Mouse (Mus musculus) neural tube, embryonic 12.5 days (tissue): ENCODE data around the gene Sncb. TPM values are rescaled to one million over a fixed set of nuclear protein-coding genes. Genes with fewer than 3 reads are reported as not detected.
A peak's percentile ranks its signal among the peaks of the same experiment; 100 is the strongest.

Experiments used
- ATAC-seq: fragments of 200-750 bp; cut with Nextera tagmentation; 2 replicates; pipeline ENCODE4 v1.8.0; 2017; ENCODE audit warnings: low read depth, mild to moderate bottlenecking, moderate TSS enrichment, moderate library complexity; ENCODE audit not compliant: low FRiP score
- H3K27ac ChIP-seq: fragments of 300-500 bp; sonication (generic); 2 replicates; pipeline ENCODE4 v1.5.1; 2016
- H3K27me3 ChIP-seq: fragments of 300-500 bp; sonication (generic); replicated peaks from 2 replicates; pipeline ENCODE4 v1.6.1; 2016; ENCODE audit warnings: mild to moderate bottlenecking
- H3K36me3 ChIP-seq: fragments of 300-500 bp; sonication (generic); 2 replicates; pipeline ENCODE4 v1.6.1; 2016; ENCODE audit warnings: mild to moderate bottlenecking
- H3K4me1 ChIP-seq: fragments of 300-500 bp; sonication (generic); 2 replicates; pipeline ENCODE4 v1.6.1; 2016
- H3K4me2 ChIP-seq: fragments of 300-500 bp; sonication (generic); replicated peaks from 2 replicates; pipeline ENCODE4 v1.6.1; 2016; ENCODE audit warnings: mild to moderate bottlenecking
- H3K4me3 ChIP-seq: fragments of 300-500 bp; sonication (generic); 2 replicates; pipeline ENCODE4 v1.5.1; 2016
- H3K9ac ChIP-seq: fragments of 300-500 bp; sonication (generic); 2 replicates; pipeline ENCODE4 v1.6.1; 2016; ENCODE audit warnings: mild to moderate bottlenecking
- H3K9me3 ChIP-seq: fragments of 300-500 bp; sonication (generic); 2 replicates; pipeline ENCODE4 v1.6.1; 2016; ENCODE audit warnings: mild to moderate bottlenecking
- WGBS: fragments of 180-500 bp; shearing (Covaris S2); methylation state at CpG from one replicate; pipeline ENCODE4 v1.1.7; 2016; 5-methylcytosine and 5-hydroxymethylcytosine counted together
- polyA plus RNA-seq: library from polyadenylated mRNA; unstranded; fragments of >200 nt; fragmentation: Nextera tagmentation; extraction: Ambion mirVana; gene quantifications from 2 replicates; pipeline ENCODE4 v1.2.1, GENCODE M21; 2016

The Sncb gene
- polyA plus RNA-seq, 1 experiment from 2014 or later = 4.2 TPM

DNA sequence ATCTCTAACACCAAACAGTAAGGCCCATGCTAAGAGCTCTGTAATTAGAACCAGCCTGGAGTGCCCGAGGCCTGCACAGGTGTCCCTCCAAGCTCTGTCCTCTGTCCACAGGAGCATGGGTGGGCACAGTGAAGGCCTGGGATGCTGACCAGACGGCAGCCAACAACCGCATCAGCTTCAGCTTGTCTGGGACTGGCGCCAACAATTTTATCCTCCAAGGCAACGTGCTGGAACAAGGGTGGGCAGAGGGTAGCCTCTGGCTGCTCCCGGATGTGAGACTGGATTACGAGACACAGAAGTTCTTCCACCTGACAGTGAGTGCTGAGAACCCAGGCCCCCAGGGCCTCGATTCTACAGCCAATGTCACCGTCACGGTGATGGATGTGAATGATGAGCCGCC is 40.3 kb downstream of the Sncb start:
- Histone ChIP-seq H3K9ac (no peak overlapping the region), H3K4me2 (no peak overlapping the region), H3K4me1 (no peaks in the 10 kb centered on the region), H3K4me3 (no peak overlapping the region), H3K36me3 (no peaks in the 10 kb centered on the region), H3K27ac (no peak overlapping the region), H3K9me3 (peaks cover 3% of the 10 kb centered on the region; the same call in 1 of the 2 replicates), H3K27me3 (no peaks in the 10 kb centered on the region)
- ATAC-seq = no peak
- WGBS = 74% methylated on average over 11 of the region's 11 CpGs

DNA sequence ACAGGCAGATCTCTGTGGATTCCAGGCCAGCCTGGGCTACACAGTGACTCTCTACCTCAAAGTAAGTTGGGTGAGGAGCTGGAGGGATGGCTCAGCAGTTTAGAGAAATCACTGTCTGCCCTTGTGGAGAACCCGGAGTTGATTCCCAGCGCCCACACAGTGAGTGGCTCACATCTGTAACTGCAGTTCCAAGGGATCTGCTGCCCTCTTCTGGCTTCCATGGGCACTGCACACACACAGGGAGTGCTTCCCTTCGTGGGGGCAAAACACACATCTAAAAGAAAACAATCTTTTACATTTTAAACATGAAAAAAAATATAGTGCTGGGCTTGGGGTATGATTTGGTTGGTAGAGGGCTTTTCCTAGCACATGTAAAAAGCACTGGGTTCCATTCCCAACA is 43.3 kb downstream of the Sncb start:
- H3K4me2 ChIP-seq = no peak overlapping the region
- WGBS = 91% methylated on average over 3 of the region's 3 CpGs
- no peak overlapping the region for H3K27ac ChIP-seq
- H3K36me3 ChIP-seq = no peaks in the 10 kb centered on the region
- no peak overlapping the region for H3K9ac ChIP-seq
- ATAC-seq = no peak
- no peaks in the 10 kb centered on the region for H3K27me3 ChIP-seq
- peaks cover 3% of the 10 kb centered on the region; the same call in 1 of the 2 replicates for H3K9me3 ChIP-seq
- no peaks in the 10 kb centered on the region for H3K4me1 ChIP-seq
- H3K4me3 ChIP-seq = no peak overlapping the region

DNA sequence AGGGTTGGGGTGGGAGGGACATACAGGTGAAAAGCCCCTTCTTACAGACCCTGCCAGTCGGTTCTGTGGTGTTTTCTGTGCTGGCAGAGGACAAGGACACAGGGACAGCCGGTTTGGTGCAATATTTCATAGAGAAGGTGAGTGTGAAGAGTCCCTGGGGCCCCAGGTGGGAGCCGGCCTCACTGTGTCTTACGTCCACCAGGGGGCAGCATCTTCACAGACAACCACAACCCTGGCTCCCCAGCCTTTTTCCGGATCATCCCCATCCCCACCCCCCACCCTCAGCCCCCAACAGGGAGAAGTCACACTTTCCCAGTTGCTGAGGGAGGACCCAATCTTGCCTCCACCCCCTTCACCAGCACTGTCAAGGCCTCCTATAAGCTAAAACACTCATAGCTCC is 49.5 kb downstream of the Sncb start:
- Histone ChIP-seq H3K4me2 (no peak overlapping the region), H3K36me3 (no peaks in the 10 kb centered on the region), H3K9me3 (no peaks in the 10 kb centered on the region), H3K4me1 (peaks cover 7% of the 10 kb centered on the region; the same call in 1 of the 2 replicates), H3K4me3 (no peak overlapping the region), H3K27ac (no peak overlapping the region), H3K9ac (no peak overlapping the region), H3K27me3 (peaks cover 8% of the 10 kb centered on the region; the same call in 1 of the 2 replicates)
- WGBS = 1% methylated on average over 5 of the region's 5 CpGs
- ATAC-seq = peak; percentile 48

DNA sequence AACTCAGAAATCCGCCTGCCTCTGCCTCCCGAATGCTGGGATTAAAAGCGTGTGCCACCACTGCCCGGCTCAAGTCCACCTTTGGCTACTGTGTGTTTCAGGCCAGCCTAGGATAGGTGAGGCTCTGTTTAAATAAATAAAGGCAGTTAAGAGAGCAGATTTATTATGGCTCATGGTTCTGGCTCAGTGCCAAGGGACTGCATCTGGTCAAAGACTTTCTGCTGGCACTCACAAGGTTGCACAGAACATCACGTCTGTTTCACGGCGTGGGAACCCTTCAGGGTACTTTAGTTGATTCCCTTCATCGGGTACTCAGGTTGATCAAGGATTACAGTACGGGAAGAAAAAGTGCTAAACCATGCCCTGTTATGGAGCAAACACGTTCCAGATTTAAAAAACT is 51.4 kb downstream of the Sncb start:
- H3K4me2 ChIP-seq = no peak overlapping the region
- H3K9ac ChIP-seq = no peak overlapping the region
- WGBS = 80% methylated on average over 10 of the region's 10 CpGs
- no peaks in the 10 kb centered on the region for H3K9me3 ChIP-seq
- no peak overlapping the region for H3K27ac ChIP-seq
- H3K4me1 ChIP-seq = peaks cover 7% of the 10 kb centered on the region; the same call in 1 of the 2 replicates
- no peaks in the 10 kb centered on the region for H3K36me3 ChIP-seq
- no peak for ATAC-seq
- no peak overlapping the region for H3K4me3 ChIP-seq
- peaks cover 8% of the 10 kb centered on the region; the same call in 1 of the 2 replicates for H3K27me3 ChIP-seq

DNA sequence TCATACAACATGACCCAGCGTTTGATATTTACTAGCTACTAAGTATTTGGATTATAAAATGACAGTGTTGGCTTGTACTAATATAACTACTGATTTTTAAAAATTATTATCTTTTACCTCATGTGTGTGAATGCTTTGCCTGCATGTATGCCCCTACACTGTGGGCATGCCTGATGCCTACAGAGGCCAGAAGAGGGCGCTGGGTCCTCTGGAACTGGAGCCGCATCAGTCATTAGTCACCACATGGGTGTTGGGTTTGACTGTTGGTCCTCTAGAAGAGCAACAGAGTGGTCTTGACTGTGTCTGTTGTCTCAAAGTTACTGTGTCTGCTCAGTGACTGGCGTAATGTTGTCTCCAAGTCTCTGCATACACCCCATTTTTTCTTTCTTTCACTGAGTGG is 52.0 kb downstream of the Sncb start:
- Histone ChIP-seq H3K4me2 (no peak overlapping the region), H3K4me1 (peaks cover 7% of the 10 kb centered on the region; the same call in 1 of the 2 replicates), H3K9me3 (no peaks in the 10 kb centered on the region), H3K4me3 (no peak overlapping the region), H3K9ac (no peak overlapping the region), H3K27me3 (peaks cover 8% of the 10 kb centered on the region; the same call in 1 of the 2 replicates), H3K27ac (no peak overlapping the region), H3K36me3 (no peaks in the 10 kb centered on the region)
- WGBS = 44% methylated on average over 4 of the region's 4 CpGs
- ATAC-seq = no peak

DNA sequence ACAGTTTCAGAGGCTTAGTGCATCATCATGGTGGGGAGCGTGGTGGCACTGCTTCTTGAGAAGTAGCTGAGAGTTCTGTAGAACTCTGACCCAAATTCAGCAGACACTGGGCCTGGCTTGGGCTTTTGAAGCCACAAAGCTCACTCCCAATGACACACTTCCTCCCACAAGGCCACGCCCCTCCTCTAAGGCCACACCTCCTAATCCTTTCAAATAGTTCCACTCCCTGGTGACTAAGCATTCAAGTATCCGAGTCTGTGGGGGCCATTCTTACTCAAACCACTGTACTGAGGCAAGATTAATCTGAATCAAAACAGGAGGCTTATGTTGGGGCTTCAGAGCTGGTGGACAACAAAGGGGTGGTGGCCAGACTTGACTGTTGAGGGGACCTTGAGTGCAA is 55.5 kb downstream of the Sncb start:
- Histone ChIP-seq H3K4me1 (no peaks in the 10 kb centered on the region), H3K27me3 (peaks cover 11% of the 10 kb centered on the region; the same call in 1 of the 2 replicates), H3K4me3 (no peak overlapping the region), H3K4me2 (no peak overlapping the region), H3K9me3 (no peaks in the 10 kb centered on the region), H3K9ac (no peak overlapping the region), H3K36me3 (no peaks in the 10 kb centered on the region), H3K27ac (no peak overlapping the region)
- WGBS = 82% methylated on average over 3 of the region's 3 CpGs
- ATAC-seq = no peak

Other genes with a start within 250 kb of the Sncb start
- 239 and 254 TPM in 2 replicates for gene 4833439L19Rik, start 201.2 kb downstream of the Sncb start, polyA plus RNA-seq
- gene Arl10, start 191.6 kb downstream of the Sncb start, polyA plus RNA-seq = 50.2 and 53.3 TPM in 2 replicates
- gene Nop16, start 176.5 kb downstream of the Sncb start, polyA plus RNA-seq = 58.0 and 66.2 TPM in 2 replicates
- 172 and 180 TPM in 2 replicates for gene Higd2a, start 176.4 kb downstream of the Sncb start, polyA plus RNA-seq
- gene Cltb, start 155.3 kb downstream of the Sncb start, polyA plus RNA-seq = 68.9 and 71.0 TPM in 2 replicates
- 77.1 and 86.9 TPM in 2 replicates for gene Faf2, start 144.8 kb downstream of the Sncb start, polyA plus RNA-seq
- 105 and 116 TPM in 2 replicates for gene Rnf44, start 72.7 kb downstream of the Sncb start, polyA plus RNA-seq
- gene Cdhr2, start 65.1 kb downstream of the Sncb start, polyA plus RNA-seq = 0.09 and 0.15 TPM in 2 replicates
- 29.5 and 37.6 TPM in 2 replicates for gene Gprin1, start 16.7 kb downstream of the Sncb start, polyA plus RNA-seq
- gene Eif4e1b, start 17.4 kb upstream of the Sncb start, polyA plus RNA-seq = not detected in 2 replicates
- gene Tspan17, start 22.8 kb upstream of the Sncb start, polyA plus RNA-seq = 53.3 and 59.0 TPM in 2 replicates
- gene Unc5a, start 182.8 kb upstream of the Sncb start, polyA plus RNA-seq = 5.9 and 7.7 TPM in 2 replicates